Mouse (Mus musculus): Measurements from ENCODE around the gene Lactbl1.

DNA sequence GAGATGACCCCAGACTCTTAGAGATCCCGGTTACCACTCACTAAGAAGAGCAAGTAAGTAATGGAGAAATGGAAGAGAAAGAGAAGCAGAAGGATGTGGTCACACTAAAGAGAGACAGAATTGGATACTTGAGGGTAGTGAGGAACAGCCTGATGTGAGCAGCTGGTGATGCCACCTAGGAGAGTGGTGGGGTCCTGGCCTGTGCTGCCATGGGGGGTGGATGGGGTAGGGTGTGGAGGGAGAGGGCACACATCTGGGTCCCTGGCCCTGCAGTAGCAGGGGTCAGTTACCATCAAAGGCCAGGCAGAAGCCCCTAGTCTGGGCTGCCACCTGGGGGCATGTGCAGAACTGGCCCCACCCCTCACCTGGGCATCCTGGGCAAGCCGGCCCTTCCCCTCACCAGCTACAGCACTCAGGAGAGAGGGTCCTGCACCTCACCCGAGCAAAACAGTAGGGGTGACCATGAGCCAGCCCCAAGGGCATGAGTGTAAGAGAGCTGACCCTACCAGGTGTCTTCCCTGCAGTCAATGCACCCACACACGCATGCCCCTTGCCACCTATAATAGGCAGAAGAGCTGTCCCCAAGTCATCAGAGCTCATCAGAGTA lies 35.1 kb upstream of the Lactbl1 start:
- TF ChIP-seq CTCF (IDR thresholded peaks at IDR 0.05; ENCODE audit: borderline replicate concordance, control insufficient read depth, extremely low read depth, insufficient read depth, low read length, poor library complexity) (no peak), POLR2A (IDR thresholded peaks at IDR 0.05; ENCODE audit: control insufficient read depth, extremely low read depth, insufficient read depth, low read length, poor library complexity) (no peak)
